Mouse (Mus musculus) liver, embryonic 15.5 days (tissue): ENCODE measurements around the gene Rasgef1b. TPM values are rescaled to one million over a fixed set of nuclear protein-coding genes. Genes with fewer than 3 reads are reported as not detected.

Experiments used
- ATAC-seq: fragments of 200-750 bp; cut with Nextera tagmentation; 2 replicates; pipeline ENCODE4 v1.8.0; 2017; ENCODE audit warnings: moderate number of reproducible peaks, mild to moderate bottlenecking, moderate library complexity; ENCODE audit not compliant: insufficient read depth
- H3K27ac ChIP-seq: fragments of 300-500 bp; sonication (generic); replicated peaks from 2 replicates; pipeline ENCODE4 v1.5.1; 2015; ENCODE audit warnings: mild to moderate bottlenecking, inconsistent platforms
- H3K27me3 ChIP-seq: fragments of 300-500 bp; sonication (generic); 2 replicates; pipeline ENCODE4 v1.6.1; 2015; ENCODE audit warnings: mild to moderate bottlenecking, inconsistent platforms
- H3K36me3 ChIP-seq: fragments of 300-500 bp; sonication (generic); replicated peaks from 2 replicates; pipeline ENCODE4 v1.6.1; 2015; ENCODE audit warnings: moderate library complexity, mild to moderate bottlenecking, inconsistent platforms
- H3K4me1 ChIP-seq: fragments of 300-500 bp; sonication (generic); replicated peaks from 2 replicates; pipeline ENCODE4 v1.6.1; 2015; ENCODE audit warnings: inconsistent platforms
- H3K4me2 ChIP-seq: fragments of 300-500 bp; sonication (generic); 2 replicates; pipeline ENCODE4 v1.6.1; 2015; ENCODE audit warnings: moderate library complexity, mild to moderate bottlenecking, inconsistent platforms
- H3K4me3 ChIP-seq: fragments of 300-500 bp; sonication (generic); replicated peaks from 2 replicates; pipeline ENCODE4 v1.5.1; 2015; ENCODE audit warnings: mild to moderate bottlenecking, inconsistent platforms
- H3K9ac ChIP-seq: fragments of 300-500 bp; sonication (generic); 2 replicates; pipeline ENCODE4 v1.6.1; 2015; ENCODE audit warnings: moderate library complexity, mild to moderate bottlenecking, inconsistent platforms
- H3K9me3 ChIP-seq: fragments of 300-500 bp; sonication (generic); replicated peaks from 2 replicates; pipeline ENCODE4 v1.6.1; 2016; ENCODE audit warnings: inconsistent platforms
- WGBS: fragments of 180-500 bp; shearing (Covaris S2); methylation state at CpG from one replicate; pipeline ENCODE4 v1.1.7; 2015; ENCODE audit warnings: mixed read lengths; ENCODE audit not compliant: insufficient replicate concordance; 5-methylcytosine and 5-hydroxymethylcytosine counted together
- polyA plus RNA-seq: library from polyadenylated mRNA; unstranded; fragments of >200 nt; fragmentation: Nextera tagmentation; extraction: Ambion mirVana; gene quantifications from 2 replicates; pipeline ENCODE4 v1.2.1, GENCODE M21; 2015

The Rasgef1b gene
- polyA plus RNA-seq, 1 experiment from 2014 or later: 7.3 TPM

- H3K9me3 ChIP-seq: no peaks in the 10 kb centered on the region
- H3K4me2 ChIP-seq: no peak overlapping the region
- 19% methylated on average over 5 of the region's 5 CpGs for WGBS
- no peak overlapping the region for H3K9ac ChIP-seq
- H3K27me3 ChIP-seq: no peaks in the 10 kb centered on the region
- no peaks in the 10 kb centered on the region for H3K4me1 ChIP-seq
- no peaks in the 10 kb centered on the region for H3K36me3 ChIP-seq
- no peak overlapping the region for H3K27ac ChIP-seq
- no peak for ATAC-seq
- H3K4me3 ChIP-seq: no peak overlapping the region
Observed at GRCm38 (mm10) chr5:99359251-99359650, 369.6 kb downstream of the Rasgef1b start.

GRCm38 (mm10) chr5:99354640-99355132 is 374.2 kb downstream of the Rasgef1b start:
- no peaks in the 10 kb centered on the region for H3K36me3 ChIP-seq
- no peak overlapping the region for H3K4me3 ChIP-seq
- no peaks in the 10 kb centered on the region for H3K9me3 ChIP-seq
- H3K4me2 ChIP-seq: no peak overlapping the region
- no peak overlapping the region for H3K9ac ChIP-seq
- no peaks in the 10 kb centered on the region for H3K27me3 ChIP-seq
- no peak for ATAC-seq
- no peak overlapping the region for H3K27ac ChIP-seq
- H3K4me1 ChIP-seq: no peaks in the 10 kb centered on the region
- WGBS: 48% methylated on average over 5 of the region's 5 CpGs

- Histone ChIP-seq H3K4me2 (no peak overlapping the region), H3K36me3 (no peaks in the 10 kb centered on the region), H3K27ac (no peak overlapping the region), H3K9ac (no peak overlapping the region), H3K27me3 (no peaks in the 10 kb centered on the region), H3K4me1 (no peaks in the 10 kb centered on the region), H3K9me3 (no peaks in the 10 kb centered on the region), H3K4me3 (no peak overlapping the region)
- WGBS: 80% methylated on average over 4 of the region's 4 CpGs
- ATAC-seq: no peak
Observed at GRCm38 (mm10) chr5:99350030-99350429, 378.8 kb downstream of the Rasgef1b start.

- no peak for ATAC-seq
- H3K9me3 ChIP-seq: no peaks in the 10 kb centered on the region
- H3K27ac ChIP-seq: no peak overlapping the region
- H3K4me1 ChIP-seq: no peaks in the 10 kb centered on the region
- 48% methylated on average over 8 of the region's 8 CpGs for WGBS
- H3K4me3 ChIP-seq: no peak overlapping the region
- H3K36me3 ChIP-seq: no peaks in the 10 kb centered on the region
- no peak overlapping the region for H3K9ac ChIP-seq
- no peak overlapping the region for H3K4me2 ChIP-seq
- no peaks in the 10 kb centered on the region for H3K27me3 ChIP-seq
Observed at GRCm38 (mm10) chr5:99348257-99348849, 380.5 kb downstream of the Rasgef1b start.

GRCm38 (mm10) chr5:99342527-99342926 is 386.3 kb downstream of the Rasgef1b start:
- Histone ChIP-seq H3K27me3 (no peaks in the 10 kb centered on the region), H3K36me3 (no peaks in the 10 kb centered on the region), H3K9ac (no peak overlapping the region), H3K27ac (no peak overlapping the region), H3K4me2 (no peak overlapping the region), H3K4me1 (no peaks in the 10 kb centered on the region), H3K4me3 (no peak overlapping the region), H3K9me3 (no peaks in the 10 kb centered on the region)
- ATAC-seq: no peak
- 76% methylated on average over 10 of the region's 10 CpGs for WGBS

GRCm38 (mm10) chr5:99340311-99340989 is 388.4 kb downstream of the Rasgef1b start:
- H3K27me3 ChIP-seq: no peaks in the 10 kb centered on the region
- peak overlapping the region; percentile 48 for H3K27ac ChIP-seq
- H3K4me3 ChIP-seq: no peak overlapping the region
- H3K4me2 ChIP-seq: peak overlapping the region; percentile 40; the same call in 1 of the 2 replicates
- no peaks in the 10 kb centered on the region for H3K36me3 ChIP-seq
- no peaks in the 10 kb centered on the region for H3K4me1 ChIP-seq
- no peak for ATAC-seq
- H3K9ac ChIP-seq: peak overlapping the region; percentile 15; the same call in 1 of the 2 replicates
- no peaks in the 10 kb centered on the region for H3K9me3 ChIP-seq
- WGBS: 59% methylated on average over 8 of the region's 8 CpGs

- Histone ChIP-seq H3K4me1 (no peaks in the 10 kb centered on the region), H3K27me3 (no peaks in the 10 kb centered on the region), H3K9ac (0 out of 2 replicates have a peak overlapping the region, but pooled peaks have one; percentile 6), H3K9me3 (no peaks in the 10 kb centered on the region), H3K36me3 (no peaks in the 10 kb centered on the region), H3K4me2 (peak overlapping the region; percentile 40), H3K27ac (peak overlapping the region; percentile 48), H3K4me3 (peak overlapping the region; percentile 12; the same call in 1 of the 2 replicates)
- peak; percentile 65 for ATAC-seq
- 34% methylated on average over 15 of the region's 15 CpGs for WGBS
Observed at GRCm38 (mm10) chr5:99339790-99340189, 389.1 kb downstream of the Rasgef1b start.

- H3K4me1 ChIP-seq: no peaks in the 10 kb centered on the region
- WGBS: 71% methylated on average over 6 of the region's 6 CpGs
- no peak for ATAC-seq
Observed at GRCm38 (mm10) chr5:99338826-99339225, 390.0 kb downstream of the Rasgef1b start.

GRCm38 (mm10) chr5:99336427-99336826 is 392.4 kb downstream of the Rasgef1b start:
- peak; percentile 38; the same call in 1 of the 2 replicates for ATAC-seq
- Histone ChIP-seq H3K9ac (no peak overlapping the region), H3K27ac (no peak overlapping the region), H3K4me1 (no peaks in the 10 kb centered on the region; the same call in 1 of the 2 replicates), H3K4me3 (no peak overlapping the region), H3K36me3 (no peaks in the 10 kb centered on the region), H3K27me3 (no peaks in the 10 kb centered on the region), H3K9me3 (no peaks in the 10 kb centered on the region), H3K4me2 (0 out of 2 replicates have a peak overlapping the region, but pooled peaks have one; percentile 8)
- 20% methylated on average over 11 of the region's 11 CpGs for WGBS

More at GRCm38 (mm10) chr5:99338826-99339225, 390.0 kb downstream of the Rasgef1b start:
- no peaks in the 10 kb centered on the region for H3K27me3 ChIP-seq
- no peaks in the 10 kb centered on the region for H3K9me3 ChIP-seq
- H3K4me2 ChIP-seq: no peak overlapping the region
- no peak overlapping the region for H3K4me3 ChIP-seq
- H3K36me3 ChIP-seq: no peaks in the 10 kb centered on the region
- H3K27ac ChIP-seq: no peak overlapping the region
- H3K9ac ChIP-seq: no peak overlapping the region

- no peak for ATAC-seq
- no peaks in the 10 kb centered on the region for H3K36me3 ChIP-seq
- H3K27ac ChIP-seq: no peak overlapping the region
- 45% methylated on average over 5 of the region's 5 CpGs for WGBS
- no peaks in the 10 kb centered on the region; the same call in 1 of the 2 replicates for H3K4me1 ChIP-seq
- no peaks in the 10 kb centered on the region for H3K27me3 ChIP-seq
- no peak overlapping the region for H3K9ac ChIP-seq
- H3K9me3 ChIP-seq: no peaks in the 10 kb centered on the region
- no peak overlapping the region for H3K4me3 ChIP-seq
- H3K4me2 ChIP-seq: no peak overlapping the region
Observed at GRCm38 (mm10) chr5:99334017-99334416, 394.8 kb downstream of the Rasgef1b start.

- no peak overlapping the region for H3K4me3 ChIP-seq
- H3K36me3 ChIP-seq: no peaks in the 10 kb centered on the region
- no peak overlapping the region for H3K9ac ChIP-seq
- H3K4me2 ChIP-seq: no peak overlapping the region
- no peaks in the 10 kb centered on the region for H3K27me3 ChIP-seq
- no peak overlapping the region for H3K27ac ChIP-seq
- no peak for ATAC-seq
- 57% methylated on average over 2 of the region's 2 CpGs for WGBS
- no peaks in the 10 kb centered on the region for H3K9me3 ChIP-seq
- H3K4me1 ChIP-seq: no peaks in the 10 kb centered on the region; the same call in 1 of the 2 replicates
Observed at GRCm38 (mm10) chr5:99332021-99332420, 396.8 kb downstream of the Rasgef1b start.
